Mouse (Mus musculus) c-Kit-negative CD71-positive TER-119-positive erythroid progenitor cells, embryonic 14.5 days (primary cell): ENCODE data around the gene Pigr.

Experiments used
- DNase-seq: peaks from one replicate; pipeline ENCODE4 v3.0.0-alpha.2; 2013; ENCODE audit warnings: low read depth, low spot score

Gene Pigr

DNA sequence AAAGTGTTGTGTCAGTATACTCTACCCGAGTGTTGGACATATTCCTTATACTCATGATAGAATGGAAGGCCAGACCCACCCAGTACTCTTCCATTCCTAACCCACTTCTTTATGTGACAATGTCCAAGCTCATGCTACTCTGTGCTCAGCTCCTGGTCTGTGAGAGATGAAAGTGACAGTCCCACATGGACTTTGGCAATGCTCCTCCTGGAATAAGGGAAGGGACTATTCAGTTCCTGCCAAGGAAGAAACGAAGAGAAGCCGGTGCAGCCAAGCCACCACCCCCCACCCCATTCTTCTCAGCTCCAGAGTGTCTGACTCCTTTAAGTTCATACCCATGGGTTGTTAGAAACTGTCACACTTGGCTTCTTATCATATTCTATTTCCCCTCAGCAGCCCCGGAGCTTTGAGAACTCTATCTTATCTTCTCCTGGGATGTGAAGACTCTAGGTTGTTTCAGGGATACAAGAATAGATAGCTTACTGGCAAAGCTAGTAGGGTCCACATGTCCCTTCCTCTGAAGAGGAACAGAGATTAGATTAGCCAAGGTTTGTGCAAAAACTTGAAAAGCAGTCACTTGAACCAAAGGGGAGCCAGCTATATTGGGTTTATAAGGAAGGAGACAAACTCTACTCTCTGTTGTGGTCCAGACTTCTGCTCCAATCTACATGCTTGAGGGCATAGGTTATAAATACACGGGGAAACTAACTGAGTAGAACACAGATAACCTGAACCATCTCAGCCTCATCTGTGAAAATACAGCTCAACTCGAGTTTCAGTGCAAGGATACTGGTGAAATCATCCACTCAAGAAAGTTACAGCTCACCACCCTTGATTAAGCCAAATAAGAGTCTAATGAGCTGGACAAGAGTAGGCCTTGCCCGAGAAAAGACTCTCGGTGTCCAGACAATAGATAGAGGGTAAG is 3.7 kb downstream of the Pigr start:
- no peak for DNase-seq

DNA sequence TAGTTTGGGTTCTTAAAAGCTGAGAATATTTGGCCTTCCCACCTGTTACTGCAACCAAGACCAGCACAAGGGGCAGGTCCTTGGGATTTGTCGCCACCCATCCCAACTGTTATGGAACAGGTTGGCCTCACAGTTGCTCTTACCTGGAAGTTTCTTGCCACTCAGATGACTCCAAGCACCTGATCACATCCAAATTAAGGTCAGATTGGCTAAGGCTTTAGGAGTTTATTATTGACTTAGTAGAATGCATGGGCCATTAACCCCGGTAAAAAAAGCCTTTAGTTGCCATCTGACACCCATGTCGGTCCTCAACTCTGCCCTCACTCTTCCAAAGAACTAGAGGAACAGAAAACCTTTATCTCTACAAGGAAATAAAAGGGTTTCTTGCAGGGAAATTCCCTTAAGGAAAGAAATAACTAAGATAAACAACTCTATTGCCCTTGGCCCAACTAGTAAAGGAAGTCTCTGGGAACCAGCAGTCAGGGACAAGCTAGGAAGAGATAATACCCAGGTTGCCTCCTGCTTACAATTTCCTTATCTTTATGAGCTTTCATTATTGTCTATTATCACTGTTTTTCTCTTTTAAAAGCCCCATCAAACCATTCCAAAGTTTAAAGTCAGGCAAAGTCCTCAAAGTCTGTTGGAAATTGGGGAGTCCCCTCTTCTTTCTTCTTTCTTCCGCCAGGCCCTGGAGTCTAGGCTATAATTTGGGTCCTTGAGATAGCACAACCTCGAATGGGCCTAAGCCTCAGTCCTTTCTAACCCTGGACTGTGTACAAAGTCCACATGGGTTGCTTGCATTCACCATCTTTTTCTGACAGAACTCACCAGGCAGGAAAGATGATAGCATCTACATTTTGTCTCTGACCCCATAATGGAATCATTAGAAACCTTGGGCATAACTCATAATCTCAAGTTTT is 6.0 kb downstream of the Pigr start:
- DNase-seq, result no peak

DNA sequence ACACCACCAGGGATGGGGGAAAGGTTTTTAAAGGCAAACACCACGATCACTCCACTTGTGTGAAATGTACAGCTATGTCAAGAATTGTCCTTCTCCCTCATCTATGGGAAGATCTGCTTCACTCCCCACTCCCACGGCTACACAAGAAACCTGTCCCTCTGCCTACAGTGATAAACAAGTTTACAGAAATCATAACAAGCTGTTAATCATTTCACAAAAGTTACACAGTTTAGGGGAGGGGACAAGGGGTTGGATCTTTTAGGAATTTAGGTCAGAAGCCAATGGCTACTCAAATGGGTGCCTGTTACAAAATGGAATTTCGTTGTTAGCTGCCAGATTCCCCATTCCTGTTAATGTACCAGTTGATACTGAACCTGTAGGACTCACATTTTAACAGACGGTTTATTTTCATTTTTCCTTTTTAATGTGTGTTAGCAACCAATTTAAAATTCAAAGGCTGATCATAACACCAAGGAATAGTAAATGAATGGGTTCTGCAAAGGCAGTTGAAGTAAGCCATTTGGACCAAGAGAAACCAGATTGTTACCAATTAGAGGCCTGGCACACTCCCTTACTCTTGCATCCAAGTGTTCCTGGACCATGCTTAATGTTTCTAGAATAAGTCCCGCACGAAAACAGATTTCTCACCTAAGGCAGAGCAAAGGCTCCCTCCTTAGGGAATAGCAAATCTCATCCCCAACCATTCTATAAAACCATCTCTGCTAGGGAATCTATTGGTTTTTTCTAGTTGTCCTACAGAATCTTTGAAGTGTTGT is 8.9 kb downstream of the Pigr start:
- no peak for DNase-seq

DNA sequence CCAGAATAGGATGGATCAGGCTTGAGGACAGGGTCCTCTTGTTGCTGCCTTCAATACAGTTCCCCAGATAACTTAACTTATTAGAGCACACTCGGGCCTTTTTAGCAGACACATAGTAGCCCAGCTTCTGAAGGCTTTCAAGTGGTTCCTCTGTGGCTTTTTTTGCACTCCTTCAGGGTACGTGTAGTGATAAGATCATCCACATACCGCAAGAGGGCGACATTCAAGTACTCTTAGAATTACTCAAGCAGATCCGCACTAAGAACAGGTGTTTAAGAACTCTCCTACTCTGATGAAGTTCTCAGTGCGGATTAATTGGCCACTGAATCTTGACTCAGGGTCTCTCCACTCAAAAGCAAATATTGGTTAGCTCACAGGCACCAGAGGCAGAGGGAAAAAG is 11.8 kb downstream of the Pigr start:
- DNase-seq, result no peak

DNA sequence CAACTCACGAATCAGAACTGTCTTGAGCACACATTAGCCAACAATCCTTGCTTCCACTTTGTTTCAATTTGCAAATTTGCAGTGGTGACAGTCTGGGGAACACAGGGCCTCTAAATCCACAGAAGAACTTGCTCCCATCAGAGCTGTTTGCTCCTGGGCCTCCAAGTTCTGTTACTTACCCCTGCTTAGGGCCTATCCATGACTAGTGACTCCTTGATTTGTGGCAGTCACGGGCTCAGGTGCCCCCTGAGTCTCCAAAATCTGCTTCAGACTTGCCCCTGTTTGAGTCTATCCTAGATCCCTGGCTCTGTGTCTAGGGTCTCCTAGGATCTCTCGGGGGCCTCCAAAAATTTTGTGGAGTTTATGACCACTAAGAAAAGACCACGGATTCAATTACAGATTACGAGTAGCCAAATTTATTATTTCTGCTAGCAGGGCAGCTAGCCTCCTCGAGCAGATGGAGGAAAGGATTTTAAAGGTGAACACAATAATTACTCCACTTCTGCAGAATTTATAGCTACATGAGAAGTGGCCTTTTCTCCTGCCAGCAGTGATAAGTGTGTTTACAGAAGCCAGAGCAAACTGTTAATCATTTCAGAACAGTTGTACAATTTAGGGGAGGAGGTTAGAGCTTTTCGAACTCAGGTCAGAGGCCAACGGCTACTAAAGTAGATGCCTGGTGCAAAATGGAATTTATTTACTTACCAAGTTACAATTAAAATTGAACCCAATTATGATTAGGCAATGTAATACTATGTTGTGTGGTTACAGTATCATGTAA is 14.3 kb downstream of the Pigr start:
- no peak for DNase-seq

DNA sequence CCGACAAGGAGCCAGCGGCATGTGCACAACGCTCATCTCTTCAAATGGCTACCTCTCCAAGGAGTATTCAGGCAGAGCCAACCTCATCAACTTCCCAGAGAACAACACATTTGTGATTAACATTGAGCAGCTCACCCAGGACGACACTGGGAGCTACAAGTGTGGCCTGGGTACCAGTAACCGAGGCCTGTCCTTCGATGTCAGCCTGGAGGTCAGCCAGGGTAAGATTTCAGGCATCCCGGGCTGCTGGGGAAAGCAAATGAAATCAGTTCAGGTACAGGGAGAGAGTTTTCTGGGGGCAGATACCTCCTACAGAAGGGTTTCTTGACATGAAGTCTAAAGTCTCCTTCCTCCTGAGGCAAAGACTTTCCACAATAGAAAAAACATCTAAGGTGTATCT is 15.1 kb downstream of the Pigr start:
- DNase-seq, result no peak

- no peak for DNase-seq
Observed at GRCm38 (mm10) chr1:130844516-130844915, 18.0 kb downstream of the Pigr start.

GRCm38 (mm10) chr1:130849530-130850214 is 23.2 kb downstream of the Pigr start:
- no peak for DNase-seq

DNA sequence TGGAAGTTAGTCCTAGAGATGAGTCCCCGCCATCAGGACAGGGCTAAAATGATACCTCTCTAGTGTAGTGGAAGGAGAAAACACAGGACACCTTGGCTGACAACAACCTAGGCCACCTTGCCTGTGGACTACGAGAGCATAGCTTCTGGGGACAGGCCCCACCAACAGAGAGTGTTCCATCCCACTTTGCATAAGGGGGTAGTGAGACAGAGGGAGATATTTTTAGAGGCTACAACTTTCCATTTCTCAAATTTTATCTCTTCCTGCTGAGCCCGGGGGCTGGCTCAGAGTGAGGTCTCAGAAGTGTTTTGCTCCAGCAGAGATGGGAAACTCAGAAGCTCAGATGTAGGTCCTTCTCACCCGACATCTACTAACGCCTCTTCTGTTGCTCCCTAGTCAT is 23.9 kb downstream of the Pigr start:
- DNase-seq, result no peak

- DNase-seq, result no peak
Observed at GRCm38 (mm10) chr1:130854819-130855218, 28.3 kb downstream of the Pigr start.

GRCm38 (mm10) chr1:130855723-130856122 is 29.2 kb downstream of the Pigr start:
- no peak for DNase-seq

DNA sequence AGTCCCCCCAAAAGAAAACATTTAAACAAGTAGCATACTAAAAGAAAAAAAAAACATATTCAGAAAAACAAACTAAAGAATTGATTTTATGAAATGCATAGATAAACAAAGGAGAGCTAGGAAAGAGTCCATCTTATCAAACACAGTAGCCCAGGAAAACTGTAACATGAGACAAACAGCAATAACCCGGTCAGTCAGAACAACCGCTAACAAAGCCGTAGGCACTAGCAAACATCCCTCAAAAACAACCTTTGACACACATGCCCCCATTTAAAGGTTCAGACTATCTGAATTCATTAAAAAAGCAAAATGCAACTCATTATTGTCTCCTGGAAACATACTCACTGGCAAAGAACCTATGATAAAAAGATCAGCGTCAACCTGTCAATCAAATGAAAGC is 31.0 kb downstream of the Pigr start:
- no peak for DNase-seq

GRCm38 (mm10) chr1:130864238-130864637 is 37.8 kb downstream of the Pigr start:
- no peak for DNase-seq

- no peak for DNase-seq
Observed at GRCm38 (mm10) chr1:130864741-130865140, 38.3 kb downstream of the Pigr start.

DNA sequence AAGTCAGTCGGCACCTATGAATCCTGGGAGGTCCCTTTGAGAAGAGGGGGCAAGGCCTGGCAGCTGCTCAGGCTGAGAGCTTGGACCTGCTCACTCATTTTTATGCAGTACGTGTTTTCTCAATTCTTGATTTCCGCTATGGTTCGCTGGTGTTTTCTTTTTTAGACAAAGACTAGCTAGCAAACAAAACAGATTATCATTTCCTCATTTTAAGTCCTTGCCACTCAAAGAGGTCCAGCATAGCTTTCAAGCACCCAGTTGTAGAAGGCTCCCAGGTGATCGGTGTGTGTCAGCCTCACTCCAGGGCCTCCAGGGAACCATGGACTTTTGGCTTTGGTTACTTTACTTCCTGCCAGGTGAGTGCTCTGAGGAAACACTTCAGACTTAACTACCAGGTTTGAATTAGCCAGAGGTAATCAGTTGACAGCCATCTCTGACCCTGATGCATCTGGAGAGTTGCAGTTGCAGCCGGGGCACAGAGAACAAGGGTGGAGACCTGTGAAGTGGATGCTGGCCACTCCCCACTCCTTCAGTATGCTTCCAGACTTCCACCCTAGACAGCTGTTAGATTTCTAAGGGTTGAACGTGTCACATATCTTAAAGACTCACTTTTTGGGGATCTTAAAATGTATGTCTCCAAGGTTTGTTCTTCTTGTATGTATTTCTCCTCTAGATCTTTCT is 39.2 kb downstream of the Pigr start, which contains the start of gene Fcmr:
Fcmr (plus strand) TSS at position 129 of the 681 bp plus-strand sequence.
- no peak for DNase-seq

- DNase-seq, result no peak
Observed at GRCm38 (mm10) chr1:130872912-130873311, 46.4 kb downstream of the Pigr start.

GRCm38 (mm10) chr1:130875139-130875538 is 48.7 kb downstream of the Pigr start:
- no peak for DNase-seq

- DNase-seq, result no peak
Observed at GRCm38 (mm10) chr1:130875910-130876309, 49.4 kb downstream of the Pigr start.

DNA sequence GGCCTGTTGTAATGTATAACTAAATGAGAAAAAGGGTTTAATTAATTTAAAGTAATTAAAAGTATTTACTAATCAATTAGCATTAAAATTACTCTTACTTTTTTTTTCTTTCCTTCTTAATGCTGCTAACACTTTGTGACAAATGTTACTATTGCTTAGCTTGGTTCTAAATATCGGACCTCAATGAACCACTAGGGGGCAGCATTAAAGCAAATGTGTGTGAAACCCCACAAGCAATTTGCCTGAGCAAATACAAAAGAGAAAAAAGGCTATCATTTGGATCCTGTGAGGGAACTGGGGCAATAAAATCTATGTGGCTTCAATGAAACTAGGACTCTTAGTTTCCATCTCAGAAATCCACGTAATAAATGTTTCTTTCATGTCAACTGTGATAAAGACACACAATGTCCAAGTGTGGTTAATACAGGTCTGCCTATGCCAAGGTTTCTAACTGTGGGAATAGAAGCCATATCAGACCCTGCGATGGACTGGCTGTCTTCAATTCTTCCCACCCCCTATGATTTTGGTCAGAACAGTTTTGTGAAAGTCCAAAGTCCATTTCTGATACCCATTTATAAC is 50.5 kb downstream of the Pigr start:
- peak; percentile 36 for DNase-seq
